Mouse (Mus musculus) heart, postnatal 0 days (tissue): Measurements from ENCODE around the gene Jade2.

Source experiments
- CTCF ChIP-seq: IDR thresholded peaks from 2 replicates; pipeline ENCODE4 v1.5.1; 2016; ENCODE audit warnings: antibody characterized with exemption, control low read depth, low read depth
- EP300 ChIP-seq: IDR thresholded peaks from 2 replicates; pipeline ENCODE4 v1.6.1; 2016; ENCODE audit warnings: antibody characterized with exemption, low read depth

DNA sequence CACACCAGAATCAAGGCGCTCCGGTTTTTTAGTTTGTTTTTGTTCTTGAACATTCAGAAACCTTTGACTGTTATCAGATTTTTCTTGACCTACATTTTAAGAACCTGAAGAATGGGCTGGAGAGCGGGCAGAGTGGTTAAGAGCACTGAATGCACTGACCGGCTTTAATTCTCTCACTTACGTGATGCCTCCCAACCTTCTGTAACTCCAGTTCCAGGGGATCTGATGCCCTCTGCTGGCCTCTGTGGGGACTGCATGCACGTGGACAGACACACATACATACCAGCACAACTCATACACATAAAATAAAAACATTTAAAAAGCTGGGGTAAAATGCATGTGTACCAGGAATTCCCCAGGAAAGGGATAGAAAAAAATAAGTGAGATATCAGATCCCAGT, 71.5 kb downstream of the Jade2 start:
- TF ChIP-seq CTCF (peak; percentile 45), EP300 (no peak)
